15 mouse cellular contexts compared by ENCODE assay signal in genomic region chr2:115850961-115851360, GRCm38 (mm10).
"Had no signal": no experiment of that assay in that cellular context is flagged by ENCODE, and none has a peak within 500 bp of the region (broad histone marks: within the 10 kb centered on the region; RNA-seq: fewer than 3 reads in every experiment).

No protein-coding gene starts in this region.

- H3K36me3 ChIP-seq: midbrain, embryonic 10.5 days; midbrain, embryonic 13.5 days; neural tube, embryonic 13.5 days; neural tube, embryonic 15.5 days; stomach, embryonic 15.5 days had no signal

- ATAC-seq: midbrain, embryonic 13.5 days; midbrain, embryonic 16.5 days had no signal

- H3K27me3 ChIP-seq: stomach, embryonic 15.5 days had no signal

- DNase-seq: lung, adult 18-20 months; lung, embryonic 14.5 days; lung, postnatal 10 days; lung, postnatal 4 days; right cerebral cortex, postnatal 14 days; thymus, adult 18-20 months; thymus, postnatal 14 days; thymus, postnatal 36 days had no signal

- H3K27ac ChIP-seq: midbrain, embryonic 10.5 days; midbrain, embryonic 13.5 days; neural tube, embryonic 13.5 days; neural tube, embryonic 15.5 days; stomach, embryonic 15.5 days had no signal

- H3K9me3 ChIP-seq: midbrain, embryonic 10.5 days; midbrain, embryonic 13.5 days; neural tube, embryonic 13.5 days; neural tube, embryonic 15.5 days; stomach, embryonic 15.5 days had no signal

- H3K4me3 ChIP-seq: midbrain, embryonic 10.5 days; midbrain, embryonic 13.5 days; myocyte; neural tube, embryonic 13.5 days; neural tube, embryonic 15.5 days; stomach, embryonic 15.5 days had no signal

- H3K4me2 ChIP-seq: lung, embryonic 14.5 days; midbrain, embryonic 13.5 days; neural tube, embryonic 13.5 days; neural tube, embryonic 15.5 days; stomach, embryonic 15.5 days had no signal

- H3K9ac ChIP-seq: lung, embryonic 14.5 days; midbrain, embryonic 13.5 days; neural tube, embryonic 13.5 days; neural tube, embryonic 15.5 days; stomach, embryonic 15.5 days had no signal
